Mouse (Mus musculus): ENCODE results near the gene Specc1. TPM values are rescaled to one million over a fixed set of nuclear protein-coding genes. Genes with fewer than 3 reads are reported as not detected.
A peak's percentile ranks its signal among the peaks of the same experiment; 100 is the strongest.

The Specc1 gene
- 11.5 TPM in 2 replicates for polyA plus RNA-seq (2014; fragmentation: Nextera tagmentation; extraction: Ambion mirVana)

- ATAC-seq (ENCODE audit: low FRiP score) (peak; percentile 91), DNase-seq (ENCODE audit: low spot score) (peak; percentile 96)
- no peaks in the 10 kb centered on the region for H3K36me3 ChIP-seq (replicated peaks; ENCODE audit: control insufficient read depth, insufficient read depth)
- peak within 1 kb of the TSS; percentile 97 for H3K4me2 ChIP-seq (replicated peaks)
- peak within 1 kb of the TSS; percentile 66 for H3K9ac ChIP-seq
- no peaks in the 10 kb centered on the region for H3K9me3 ChIP-seq (ENCODE audit: control insufficient read depth, low read length)
- H3K27ac ChIP-seq, result no peak within 1 kb of the TSS
- peaks cover 23% of the 10 kb centered on the region for H3K27me3 ChIP-seq (ENCODE audit: control insufficient read depth, insufficient read depth, low read length)
- H3K4me3 ChIP-seq (replicated peaks; ENCODE audit: low read length), result peak within 1 kb of the TSS; percentile 65
- under 1% methylated on average over 46 of the region's 58 CpGs for WGBS
- H3K4me1 ChIP-seq (replicated peaks; ENCODE audit: control insufficient read depth, insufficient read depth, low read length), result 0 out of 2 replicates have a peak, but pooled peaks cover 3% of the 10 kb centered on the region
Observed at GRCm38 (mm10) chr11:61956572-61957295, at the start of gene Specc1. Gene Specc1, plus strand, starts transcription at chr11:61956763.

GRCm38 (mm10) chr11:61908315-61908714, 48.2 kb upstream of the Specc1 start:
- Histone ChIP-seq H3K4me1 (replicated peaks; ENCODE audit: control insufficient read depth, insufficient read depth, low read length) (no peaks in the 10 kb centered on the region), H3K4me3 (replicated peaks; ENCODE audit: low read length) (no peak overlapping the region), H3K4me2 (replicated peaks) (no peak overlapping the region), H3K9ac (no peak overlapping the region), H3K9me3 (ENCODE audit: control insufficient read depth, low read length) (no peaks in the 10 kb centered on the region), H3K27ac (no peak overlapping the region), H3K27me3 (ENCODE audit: control insufficient read depth, insufficient read depth, low read length) (no peaks in the 10 kb centered on the region), H3K36me3 (replicated peaks; ENCODE audit: control insufficient read depth, insufficient read depth) (peaks cover 80% of the 10 kb centered on the region)
- DNase-seq (ENCODE audit: low spot score) (no peak), ATAC-seq (ENCODE audit: low FRiP score) (no peak)

GRCm38 (mm10) chr11:61919702-61920101, 36.9 kb upstream of the Specc1 start:
- Histone ChIP-seq H3K9me3 (ENCODE audit: control insufficient read depth, low read length) (no peaks in the 10 kb centered on the region), H3K27me3 (ENCODE audit: control insufficient read depth, insufficient read depth, low read length) (no peaks in the 10 kb centered on the region), H3K9ac (no peak overlapping the region), H3K4me2 (replicated peaks) (no peak overlapping the region), H3K36me3 (replicated peaks; ENCODE audit: control insufficient read depth, insufficient read depth) (peaks cover 39% of the 10 kb centered on the region), H3K4me3 (replicated peaks; ENCODE audit: low read length) (no peak overlapping the region), H3K4me1 (replicated peaks; ENCODE audit: control insufficient read depth, insufficient read depth, low read length) (no peaks in the 10 kb centered on the region), H3K27ac (no peak overlapping the region)
- DNase-seq (ENCODE audit: low spot score), result no peak
- no peak for ATAC-seq (ENCODE audit: low FRiP score)
- 99% methylated on average over 3 of the region's 3 CpGs for WGBS

- no peak overlapping the region for H3K9ac ChIP-seq
Observed at GRCm38 (mm10) chr11:61923309-61923708, 33.3 kb upstream of the Specc1 start.

GRCm38 (mm10) chr11:61929323-61930097, 27.1 kb upstream of the Specc1 start:
- whole genome bisulfite sequencing, result 3% methylated on average over 47 of the region's 47 CpGs

More at GRCm38 (mm10) chr11:61923309-61923708, 33.3 kb upstream of the Specc1 start:
- H3K4me1 ChIP-seq (replicated peaks; ENCODE audit: control insufficient read depth, insufficient read depth, low read length), result 0 out of 2 replicates have a peak, but pooled peaks cover 5% of the 10 kb centered on the region
- H3K4me2 ChIP-seq (replicated peaks), result no peak overlapping the region
- peaks cover 16% of the 10 kb centered on the region for H3K36me3 ChIP-seq (replicated peaks; ENCODE audit: control insufficient read depth, insufficient read depth)
- 91% methylated on average over 1 of the region's 1 CpGs for WGBS
- H3K4me3 ChIP-seq (replicated peaks; ENCODE audit: low read length), result no peak overlapping the region
- no peak for DNase-seq (ENCODE audit: low spot score)
- H3K27me3 ChIP-seq (ENCODE audit: control insufficient read depth, insufficient read depth, low read length), result no peaks in the 10 kb centered on the region
- ATAC-seq (ENCODE audit: low FRiP score), result no peak
- H3K9me3 ChIP-seq (ENCODE audit: control insufficient read depth, low read length), result no peaks in the 10 kb centered on the region
- no peak overlapping the region for H3K27ac ChIP-seq

GRCm38 (mm10) chr11:61930098-61930517, 26.5 kb upstream of the Specc1 start, which contains the start of gene Akap10:
Gene Akap10, minus strand, starts transcription at chr11:61930252.
- under 1% methylated on average over 43 of the region's 43 CpGs for WGBS
- Histone ChIP-seq H3K4me2 (replicated peaks) (peak within 1 kb of the TSS; percentile 57), H3K4me3 (replicated peaks; ENCODE audit: low read length) (peak within 1 kb of the TSS; percentile 68), H3K9ac (peak within 1 kb of the TSS; percentile 77), H3K4me1 (replicated peaks; ENCODE audit: control insufficient read depth, insufficient read depth, low read length) (peaks cover 21% of the 10 kb centered on the region), H3K27ac (peak within 1 kb of the TSS; percentile 90), H3K9me3 (ENCODE audit: control insufficient read depth, low read length) (no peaks in the 10 kb centered on the region), H3K27me3 (ENCODE audit: control insufficient read depth, insufficient read depth, low read length) (no peaks in the 10 kb centered on the region), H3K36me3 (replicated peaks; ENCODE audit: control insufficient read depth, insufficient read depth) (no peaks in the 10 kb centered on the region)
- DNase-seq (ENCODE audit: low spot score) (peak; percentile 96), ATAC-seq (ENCODE audit: low FRiP score) (peak; percentile 94)

More at GRCm38 (mm10) chr11:61929323-61930097, 27.1 kb upstream of the Specc1 start:
- Histone ChIP-seq H3K4me2 (replicated peaks) (peak overlapping the region; percentile 57), H3K4me1 (replicated peaks; ENCODE audit: control insufficient read depth, insufficient read depth, low read length) (peaks cover 21% of the 10 kb centered on the region), H3K36me3 (replicated peaks; ENCODE audit: control insufficient read depth, insufficient read depth) (no peaks in the 10 kb centered on the region), H3K27me3 (ENCODE audit: control insufficient read depth, insufficient read depth, low read length) (no peaks in the 10 kb centered on the region), H3K4me3 (replicated peaks; ENCODE audit: low read length) (peak overlapping the region; percentile 68), H3K9ac (peak overlapping the region; percentile 77), H3K9me3 (ENCODE audit: control insufficient read depth, low read length) (no peaks in the 10 kb centered on the region), H3K27ac (peak overlapping the region; percentile 90)
- peak; percentile 42; the same call in 1 of the 2 replicates for ATAC-seq (ENCODE audit: low FRiP score)
- DNase-seq (ENCODE audit: low spot score), result no peak

- Histone ChIP-seq H3K9me3 (ENCODE audit: control insufficient read depth, low read length) (no peaks in the 10 kb centered on the region), H3K4me1 (replicated peaks; ENCODE audit: control insufficient read depth, insufficient read depth, low read length) (peaks cover 21% of the 10 kb centered on the region), H3K27ac (peak overlapping the region; percentile 90), H3K9ac (peak overlapping the region; percentile 77), H3K4me2 (replicated peaks) (peak overlapping the region; percentile 54), H3K4me3 (replicated peaks; ENCODE audit: low read length) (peak overlapping the region; percentile 68), H3K36me3 (replicated peaks; ENCODE audit: control insufficient read depth, insufficient read depth) (no peaks in the 10 kb centered on the region), H3K27me3 (ENCODE audit: control insufficient read depth, insufficient read depth, low read length) (no peaks in the 10 kb centered on the region)
- no peak for DNase-seq (ENCODE audit: low spot score)
- WGBS, result 22% methylated on average over 11 of the region's 11 CpGs
- ATAC-seq (ENCODE audit: low FRiP score), result peak; percentile 21; the same call in 1 of the 2 replicates
Observed at GRCm38 (mm10) chr11:61930640-61931586, 25.6 kb upstream of the Specc1 start.

- Histone ChIP-seq H3K9me3 (ENCODE audit: control insufficient read depth, low read length) (no peaks in the 10 kb centered on the region), H3K4me3 (replicated peaks; ENCODE audit: low read length) (no peak overlapping the region), H3K27me3 (ENCODE audit: control insufficient read depth, insufficient read depth, low read length) (no peaks in the 10 kb centered on the region), H3K27ac (no peak overlapping the region), H3K4me1 (replicated peaks; ENCODE audit: control insufficient read depth, insufficient read depth, low read length) (no peaks in the 10 kb centered on the region), H3K4me2 (replicated peaks) (no peak overlapping the region), H3K9ac (no peak overlapping the region), H3K36me3 (replicated peaks; ENCODE audit: control insufficient read depth, insufficient read depth) (no peaks in the 10 kb centered on the region)
- ATAC-seq (ENCODE audit: low FRiP score) (no peak), DNase-seq (ENCODE audit: low spot score) (no peak)
- 87% methylated on average over 1 of the region's 1 CpGs for WGBS
Observed at GRCm38 (mm10) chr11:61937761-61938160, 18.8 kb upstream of the Specc1 start.
